Mouse (Mus musculus) heart, postnatal 0 days (tissue): ENCODE data around the gene BC005624. TPM values are rescaled to one million over a fixed set of nuclear protein-coding genes. Genes with fewer than 3 reads are reported as not detected.
"Not testable (repeated sequence)": the region's sequence is repeated elsewhere in the genome, so short reads cannot be mapped to it uniquely, and the experiment has no call there.

Experiments used
- ATAC-seq: fragments of 200-750 bp; cut with Nextera tagmentation; 2 replicates; pipeline ENCODE4 v1.8.0; 2017; ENCODE audit warnings: low read depth, moderate number of reproducible peaks, moderate library complexity; ENCODE audit not compliant: insufficient read depth
- DNase-seq: peaks from one replicate; pipeline ENCODE4 v3.0.0-alpha.2; 2016; ENCODE audit warnings: low spot score
- H3K27ac ChIP-seq: fragments of 300-500 bp; sonication (generic); 2 replicates; pipeline ENCODE4 v1.5.1; 2014; ENCODE audit warnings: low read depth, mild to moderate bottlenecking
- H3K27me3 ChIP-seq: fragments of 300-500 bp; sonication (generic); 2 replicates; pipeline ENCODE4 v1.6.1; 2014; ENCODE audit warnings: low read length, mixed read lengths; ENCODE audit not compliant: control insufficient read depth, insufficient read depth
- H3K36me3 ChIP-seq: fragments of 300-500 bp; sonication (generic); replicated peaks from 2 replicates; pipeline ENCODE4 v1.6.1; 2014; ENCODE audit warnings: low read length, mixed read lengths; ENCODE audit not compliant: control insufficient read depth, insufficient read depth
- H3K4me1 ChIP-seq: fragments of 300-500 bp; sonication (generic); 2 replicates; pipeline ENCODE4 v1.6.1; 2014; ENCODE audit warnings: antibody characterized with exemption; ENCODE audit not compliant: control insufficient read depth, insufficient read depth
- H3K4me2 ChIP-seq: fragments of 300-500 bp; sonication (generic); 2 replicates; pipeline ENCODE4 v1.6.1; 2014; ENCODE audit warnings: low read depth, mild to moderate bottlenecking, low read length, moderate library complexity
- H3K4me3 ChIP-seq: fragments of 300-500 bp; sonication (generic); 2 replicates; pipeline ENCODE4 v1.5.1; 2014; ENCODE audit warnings: low read depth, low read length
- H3K9ac ChIP-seq: fragments of 300-500 bp; sonication (generic); replicated peaks from 2 replicates; pipeline ENCODE4 v1.6.1; 2014; ENCODE audit warnings: low read depth, low read length, mixed read lengths
- H3K9me3 ChIP-seq: fragments of 300-500 bp; sonication (generic); replicated peaks from 2 replicates; pipeline ENCODE4 v1.6.1; 2016; ENCODE audit warnings: low read length; ENCODE audit not compliant: control insufficient read depth
- CTCF ChIP-seq: IDR thresholded peaks from 2 replicates; pipeline ENCODE4 v1.5.1; 2016; ENCODE audit warnings: antibody characterized with exemption, control low read depth, low read depth
- EP300 ChIP-seq: IDR thresholded peaks from 2 replicates; pipeline ENCODE4 v1.6.1; 2016; ENCODE audit warnings: antibody characterized with exemption, low read depth
- WGBS: fragments of 180-500 bp; shearing (Covaris S2); extraction: QIAGEN DNeasy Blood & Tissue Kit; methylation state at CpG from one replicate; pipeline ENCODE4 v1.1.7; 2014; 5-methylcytosine and 5-hydroxymethylcytosine counted together
- polyA plus RNA-seq: library from polyadenylated mRNA; unstranded; fragments of >200 nt; fragmentation: Nextera tagmentation; extraction: Ambion mirVana; gene quantifications from 2 replicates; pipeline ENCODE4 v1.2.1, GENCODE M21; 2015
- total RNA-seq: library from RNA; depleted of rRNA; stranded (reverse); fragments of >200 nt; gene quantifications from 2 replicates; pipeline ENCODE4 v1.2.3, GENCODE M21; 2014; ENCODE audit warnings: low replicate concordance

BC005624 gene
- total and polyA plus RNA-seq, 2 experiments from 2014 or later = 7.6 to 21.1 TPM

DNA sequence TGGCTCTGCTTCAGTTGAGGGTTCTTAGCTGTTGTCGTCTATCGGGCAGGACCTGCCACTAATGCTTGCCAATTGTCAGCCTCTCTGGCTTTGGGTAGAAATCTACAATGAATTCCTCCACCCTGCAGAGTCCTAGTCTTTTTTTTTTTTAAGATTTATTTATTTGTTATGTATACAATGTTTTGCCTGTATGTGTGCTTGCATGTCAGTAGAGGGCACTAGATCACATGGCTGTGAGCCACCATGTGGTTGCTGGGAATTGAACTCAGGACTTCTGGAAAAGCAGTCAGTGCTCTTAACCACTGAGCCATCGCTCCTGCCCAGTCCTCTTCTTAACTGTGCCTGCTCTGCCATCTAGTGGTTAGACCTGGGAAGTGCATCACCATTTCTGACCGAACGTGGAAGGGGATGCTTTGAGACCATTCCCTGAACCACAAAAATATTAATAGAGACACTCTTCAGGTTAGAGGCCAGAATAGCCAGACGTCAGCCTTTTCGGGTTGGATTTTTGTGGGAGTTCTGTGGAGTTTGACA lies 48.0 kb downstream of the BC005624 start:
- Histone ChIP-seq H3K27ac (no peak overlapping the region), H3K9ac (no peak overlapping the region), H3K4me2 (no peak overlapping the region), H3K4me1 (no peaks in the 10 kb centered on the region), H3K9me3 (no peaks in the 10 kb centered on the region), H3K36me3 (no peaks in the 10 kb centered on the region), H3K27me3 (no peaks in the 10 kb centered on the region), H3K4me3 (no peak overlapping the region)
- ATAC-seq (peak; percentile 52), DNase-seq (peak; percentile 58)
- TF ChIP-seq CTCF (peak; percentile 93), EP300 (no peak)
- WGBS = 14% methylated on average over 7 of the region's 7 CpGs

DNA sequence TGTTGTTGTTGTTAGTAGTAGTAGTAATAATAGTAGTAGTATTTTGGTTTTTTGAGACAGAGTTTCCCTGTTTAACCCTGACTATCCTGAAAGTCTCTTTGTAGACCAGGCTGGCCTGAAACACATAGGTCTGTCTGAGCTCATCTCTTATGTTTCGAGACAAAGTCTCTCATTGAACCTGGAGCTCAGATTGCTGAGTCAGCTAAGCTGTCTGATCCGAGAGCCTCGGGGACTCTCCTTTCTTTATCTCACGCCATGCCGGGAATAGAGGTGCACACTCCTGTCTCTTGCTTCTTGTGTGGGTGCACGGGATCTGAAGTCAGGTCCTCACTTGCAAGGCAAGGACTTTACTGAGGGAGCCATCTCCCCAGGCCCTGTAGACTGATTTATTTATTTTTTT lies 49.0 kb downstream of the BC005624 start:
- DNase-seq = no peak
- Histone ChIP-seq H3K27me3 (no peaks in the 10 kb centered on the region), H3K9ac (no peak overlapping the region), H3K4me2 (no peak overlapping the region), H3K4me3 (no peak overlapping the region), H3K27ac (no peak overlapping the region), H3K4me1 (peaks cover 5% of the 10 kb centered on the region; the same call in 1 of the 2 replicates), H3K9me3 (no peaks in the 10 kb centered on the region), H3K36me3 (no peaks in the 10 kb centered on the region)
- 74% methylated on average over 6 of the region's 6 CpGs for WGBS
- no peak for TF ChIP-seq EP300
- no peak for ATAC-seq

DNA sequence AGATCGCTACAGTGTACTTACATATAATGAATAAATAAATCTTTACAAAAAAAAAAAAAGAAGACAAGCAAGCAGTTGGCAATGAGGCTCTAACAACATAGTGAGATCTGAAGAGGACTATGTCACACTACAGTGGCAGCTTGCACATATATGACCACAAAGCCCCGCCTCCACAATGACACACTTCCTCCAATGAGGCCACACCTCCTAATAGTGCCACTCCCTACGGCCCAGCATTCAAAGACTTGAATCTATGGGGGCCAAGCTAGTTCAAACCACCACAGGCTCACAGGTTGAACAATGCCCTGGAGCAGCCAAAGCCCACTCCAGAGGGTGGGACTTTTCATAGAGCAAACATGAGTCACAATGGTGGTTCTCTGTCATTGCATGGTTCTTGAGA lies 50.1 kb downstream of the BC005624 start:
- no peak for TF ChIP-seq CTCF
- TF ChIP-seq EP300 = no peak
- 78% methylated on average over 3 of the region's 3 CpGs for WGBS
- peaks cover 15% of the 10 kb centered on the region for H3K4me1 ChIP-seq
- no peak overlapping the region for H3K4me2 ChIP-seq
- H3K27ac ChIP-seq = no peak overlapping the region
- ATAC-seq = no peak
- no peaks in the 10 kb centered on the region for H3K36me3 ChIP-seq
- H3K9me3 ChIP-seq = no peaks in the 10 kb centered on the region
- no peaks in the 10 kb centered on the region for H3K27me3 ChIP-seq
- no peak overlapping the region for H3K9ac ChIP-seq
- no peak for DNase-seq
- no peak overlapping the region for H3K4me3 ChIP-seq

DNA sequence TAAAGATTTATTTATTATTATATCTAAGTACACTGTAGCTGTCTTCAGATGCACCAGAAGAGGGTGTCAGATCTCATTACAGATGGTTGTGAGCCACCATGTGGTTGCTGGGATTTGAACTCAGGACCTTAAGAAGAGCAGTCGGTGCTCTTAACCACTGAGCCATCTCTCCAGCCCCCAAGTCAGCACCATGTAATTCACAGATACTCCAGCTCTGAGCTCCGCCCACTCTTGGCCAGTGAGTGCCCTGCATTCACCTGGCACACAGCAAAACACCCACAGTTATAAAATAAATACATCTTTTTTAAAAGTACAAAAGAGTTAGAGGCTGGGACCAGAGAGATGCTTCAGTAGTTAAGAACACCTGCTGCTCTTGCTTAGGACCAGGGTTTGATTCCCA lies 51.2 kb downstream of the BC005624 start:
- WGBS = 83% methylated on average over 2 of the region's 2 CpGs
- H3K9ac ChIP-seq, H3K4me3 ChIP-seq, H3K27me3 ChIP-seq, H3K36me3 ChIP-seq, ATAC-seq, H3K9me3 ChIP-seq, H3K4me2 ChIP-seq, H3K27ac ChIP-seq, DNase-seq: not testable (repeated sequence)
- H3K4me1 ChIP-seq = peaks cover 19% of the 10 kb centered on the region

DNA sequence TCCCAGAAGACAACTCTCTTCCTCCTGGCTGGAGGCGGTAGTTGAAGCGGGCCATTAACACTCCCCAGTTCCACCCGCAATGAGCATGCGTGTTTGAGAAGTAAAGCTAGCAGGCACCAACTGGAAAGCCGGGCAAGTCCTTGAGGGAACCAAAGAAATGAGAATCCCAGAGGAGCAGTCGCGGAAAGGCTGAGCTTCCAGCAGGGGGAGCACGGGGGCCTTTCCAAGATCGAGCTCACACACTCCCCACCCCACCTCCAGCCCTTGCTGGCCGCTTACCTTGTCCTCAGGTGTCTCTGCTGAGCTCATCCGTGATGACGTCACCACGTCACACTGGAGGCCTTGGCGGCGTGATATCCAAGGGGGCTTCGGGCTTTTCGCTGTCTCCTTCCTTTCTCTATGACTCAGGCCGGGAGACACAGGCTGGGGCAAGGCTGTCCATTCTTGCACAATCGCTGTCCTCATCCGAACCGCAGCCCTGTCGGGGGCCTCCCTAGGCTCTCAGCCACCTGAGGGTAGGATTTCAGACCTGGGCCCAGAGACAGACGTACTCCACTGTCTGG lies 52.4 kb downstream of the BC005624 start, which contains the start of gene Ptges:
Gene Ptges (minus strand): TSS at position 381 of the 563 bp plus-strand sequence.
- peak; percentile 58 for DNase-seq
- 1% methylated on average over 23 of the region's 23 CpGs for WGBS
- TF ChIP-seq EP300 (no peak), CTCF (peak; percentile 51)
- H3K9me3 ChIP-seq = no peaks in the 10 kb centered on the region
- peak within 1 kb of the TSS; percentile 48 for H3K4me2 ChIP-seq
- H3K27me3 ChIP-seq = no peaks in the 10 kb centered on the region
- peak within 1 kb of the TSS; percentile 5; the same call in 1 of the 2 replicates for H3K4me3 ChIP-seq
- peak; percentile 40; the same call in 1 of the 2 replicates for ATAC-seq
- no peak within 1 kb of the TSS for H3K27ac ChIP-seq
- H3K4me1 ChIP-seq = peaks cover 19% of the 10 kb centered on the region
- no peak within 1 kb of the TSS for H3K9ac ChIP-seq
- no peaks in the 10 kb centered on the region for H3K36me3 ChIP-seq
